In genomic region chr1:73901496-73901899, GRCm38 (mm10) we compare ENCODE assay signal across 9 mouse cellular contexts.
DNase-seq lines count a peak whose midpoint lies in the region; ATAC-seq and TF ChIP-seq lines count a peak whose summit lies in the region.
"Had no signal": no experiment of that assay in that cellular context is flagged by ENCODE, and none has a peak within 500 bp of the region (broad histone marks: within the 10 kb centered on the region; RNA-seq: fewer than 3 reads in every experiment).

No protein-coding gene starts in this region.

- WGBS in intestine, embryonic 14.5 days, result 5% methylated on average over 3 of the region's 3 CpGs
- 9% methylated on average over 3 of the region's 3 CpGs for WGBS in midbrain, embryonic 10.5 days

- no peak overlapping the region for H3K4me2 ChIP-seq in intestine, embryonic 14.5 days (ENCODE audit: low read length)
- H3K4me2 ChIP-seq: stomach, embryonic 15.5 days had no signal

- H3K27me3 ChIP-seq in intestine, embryonic 14.5 days (replicated peaks; ENCODE audit: control insufficient read depth, insufficient read depth, low read length), result no peaks in the 10 kb centered on the region
- H3K27me3 ChIP-seq in midbrain, embryonic 10.5 days (ENCODE audit: low read depth, poor library complexity, severe bottlenecking), result no peaks in the 10 kb centered on the region
- H3K27me3 ChIP-seq: stomach, embryonic 15.5 days had no signal

- H3K9ac ChIP-seq in intestine, embryonic 14.5 days (ENCODE audit: low read length), result no peak overlapping the region
- H3K9ac ChIP-seq: stomach, embryonic 15.5 days had no signal

- no peak overlapping the region for H3K4me3 ChIP-seq in intestine, embryonic 14.5 days (ENCODE audit: low read depth, low read length)
- no peak overlapping the region for H3K4me3 ChIP-seq in left cerebral cortex, adult 2 months
- no peak overlapping the region for H3K4me3 ChIP-seq in midbrain, embryonic 10.5 days
- H3K4me3 ChIP-seq: stomach, embryonic 15.5 days had no signal

- peak; percentile 24 for ATAC-seq in intestine, embryonic 14.5 days (replicated peaks; ENCODE audit: low FRiP score, low TSS enrichment, low read depth)

- peak; percentile 69 for DNase-seq in urinary bladder, postnatal 14 days (ENCODE audit: low spot score)
- DNase-seq in urinary bladder, postnatal 10 days (ENCODE audit: low spot score), result no peak
- DNase-seq in cerebellum, postnatal 25 days, result peak; percentile 79 to 82
- DNase-seq in frontal cortex, postnatal 36 days (ENCODE audit: low spot score in 2 of 2), result peak; percentile 76 to 86
- peak; percentile 89 for DNase-seq in intestine, embryonic 14.5 days (ENCODE audit: low spot score)
- peak; percentile 78 to 79 for DNase-seq in left cerebral cortex, adult 2 months (ENCODE audit: extremely low spot score in 1 of 2, low spot score in 2 of 2)
- peak; percentile 70 for DNase-seq in midbrain, embryonic 10.5 days (ENCODE audit: low spot score)
- peak; percentile 25 for DNase-seq in spleen, adult 12 weeks (ENCODE audit: low spot score)

- intact Hi-C loops in left cerebral cortex, adult 2 months (cut with DNase I), result loop anchor here (1.0 to 2.0 kb wide), 3 partner anchors 175 to 295 kb away; partner anchors contain the start of gene Rufy4

- 0 out of 2 replicates have a peak, but pooled peaks cover 5% of the 10 kb centered on the region for H3K4me1 ChIP-seq in intestine, embryonic 14.5 days (replicated peaks; ENCODE audit: control insufficient read depth, insufficient read depth, low read length)
- H3K4me1 ChIP-seq in midbrain, embryonic 10.5 days, result peaks cover 16% of the 10 kb centered on the region

- peak; percentile 97 for TF ChIP-seq CTCF in left cerebral cortex, adult 2 months (IDR thresholded peaks at IDR 0.05)

- H3K36me3 ChIP-seq in intestine, embryonic 14.5 days (ENCODE audit: control insufficient read depth, insufficient read depth, low read length), result no peaks in the 10 kb centered on the region
- H3K36me3 ChIP-seq in midbrain, embryonic 10.5 days, result no peaks in the 10 kb centered on the region
- H3K36me3 ChIP-seq: stomach, embryonic 15.5 days had no signal

- no peak overlapping the region for H3K27ac ChIP-seq in intestine, embryonic 14.5 days (ENCODE audit: low read depth)
- H3K27ac ChIP-seq in left cerebral cortex, adult 2 months, result no peak overlapping the region
- H3K27ac ChIP-seq in midbrain, embryonic 10.5 days (replicated peaks), result no peak overlapping the region
- H3K27ac ChIP-seq: stomach, embryonic 15.5 days had no signal

- H3K9me3 ChIP-seq in intestine, embryonic 14.5 days (ENCODE audit: control insufficient read depth, low read length), result no peaks in the 10 kb centered on the region
- no peaks in the 10 kb centered on the region for H3K9me3 ChIP-seq in midbrain, embryonic 10.5 days (replicated peaks)
- H3K9me3 ChIP-seq: stomach, embryonic 15.5 days had no signal
